Mouse (Mus musculus): ENCODE data around the gene Cckbr. TPM values are rescaled to one million over a fixed set of nuclear protein-coding genes. Genes with fewer than 3 reads are reported as not detected.
"Not testable (repeated sequence)": the region's sequence is repeated elsewhere in the genome, so short reads cannot be mapped to it uniquely, and the experiment has no call there.

Gene Cckbr
- polyA plus RNA-seq, 1 experiment, result not detected

DNA sequence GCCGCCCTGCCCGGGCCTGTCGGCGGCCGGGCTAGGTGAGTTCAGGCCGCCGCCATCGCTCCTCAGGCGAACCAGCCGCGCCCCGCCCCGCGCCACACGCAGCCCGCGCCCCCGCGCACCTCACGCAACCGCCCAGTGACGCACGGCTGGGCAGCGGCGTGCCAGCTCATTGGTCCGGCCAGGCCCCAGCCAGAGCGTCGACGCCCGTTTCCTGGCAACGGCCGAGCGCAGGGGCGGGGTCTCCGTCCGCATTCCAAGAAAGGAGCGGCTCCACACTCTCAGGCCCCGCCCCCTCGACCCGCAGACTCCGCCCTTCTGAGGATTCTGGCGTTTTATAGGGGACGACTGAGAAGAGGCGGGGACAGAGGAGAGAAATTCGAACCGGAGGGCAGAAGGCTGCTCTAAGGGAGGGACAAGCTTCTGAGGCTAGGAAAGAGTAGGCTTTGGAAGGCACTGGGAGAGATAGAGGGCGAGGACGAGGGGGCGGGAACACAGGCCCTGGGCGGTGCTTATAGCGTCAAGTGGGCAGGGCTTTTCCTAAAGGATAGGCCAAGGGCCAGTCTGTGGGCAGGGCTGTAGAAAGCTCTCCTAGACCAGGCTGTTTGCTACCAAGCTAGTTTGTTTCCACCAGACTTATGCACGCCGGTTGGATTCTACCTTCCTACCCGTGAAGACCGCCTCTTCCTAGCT is 25.5 kb upstream of the Cckbr start, which contains the start of gene Fam160a2:
TSS of gene Fam160a2 (minus strand) at position 120 of the 690 bp plus-strand sequence.
- Histone ChIP-seq H3K4me1 (ENCODE audit: control insufficient read depth) (peaks cover 26% of the 10 kb centered on the region), H3K27me3 (ENCODE audit: control insufficient read depth) (no peaks in the 10 kb centered on the region), H3K9me3 (ENCODE audit: control insufficient read depth, low read length) (no peaks in the 10 kb centered on the region), H3K36me3 (ENCODE audit: control insufficient read depth) (peaks cover 6% of the 10 kb centered on the region), H3K4me3 (replicated peaks) (peak within 1 kb of the TSS; percentile 94)
- TF ChIP-seq GATA1 (IDR thresholded peaks at IDR 0.05; ENCODE audit: low read length) (no peak), TAL1 (IDR thresholded peaks at IDR 0.05; ENCODE audit: low read length) (no peak)

DNA sequence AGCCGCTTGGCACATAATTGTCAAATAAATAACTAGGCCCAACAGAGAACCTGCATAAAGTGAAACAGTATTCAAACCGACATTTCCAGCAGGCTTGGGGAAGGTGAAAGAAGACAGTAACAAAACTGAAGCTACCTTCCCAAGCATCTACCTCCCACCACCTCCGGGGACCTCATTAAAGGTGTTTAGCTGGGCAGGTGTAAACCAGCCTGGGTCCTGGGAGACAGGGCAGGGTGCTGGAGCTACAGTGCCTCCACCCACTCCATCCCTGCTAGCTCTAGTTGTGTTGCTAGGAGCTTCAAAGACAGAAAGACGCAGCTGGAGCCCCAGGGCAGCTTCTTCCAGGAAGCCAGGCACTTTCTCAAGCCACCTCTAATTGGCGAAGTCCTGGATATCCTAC is 21.3 kb upstream of the Cckbr start, which contains the start of gene Cnga4:
TSS of gene Cnga4 (plus strand) at position 301 of the 400 bp plus-strand sequence.
- Histone ChIP-seq H3K4me3 (replicated peaks) (no peak within 1 kb of the TSS), H3K4me1 (ENCODE audit: control insufficient read depth) (peaks cover 14% of the 10 kb centered on the region), H3K9me3 (ENCODE audit: control insufficient read depth, low read length) (no peaks in the 10 kb centered on the region), H3K27me3 (ENCODE audit: control insufficient read depth) (no peaks in the 10 kb centered on the region), H3K36me3 (ENCODE audit: control insufficient read depth) (no peaks in the 10 kb centered on the region)
- TF ChIP-seq GATA1 (IDR thresholded peaks at IDR 0.05; ENCODE audit: low read length), result no peak
- TF ChIP-seq TAL1 (IDR thresholded peaks at IDR 0.05; ENCODE audit: low read length), result no peak

DNA sequence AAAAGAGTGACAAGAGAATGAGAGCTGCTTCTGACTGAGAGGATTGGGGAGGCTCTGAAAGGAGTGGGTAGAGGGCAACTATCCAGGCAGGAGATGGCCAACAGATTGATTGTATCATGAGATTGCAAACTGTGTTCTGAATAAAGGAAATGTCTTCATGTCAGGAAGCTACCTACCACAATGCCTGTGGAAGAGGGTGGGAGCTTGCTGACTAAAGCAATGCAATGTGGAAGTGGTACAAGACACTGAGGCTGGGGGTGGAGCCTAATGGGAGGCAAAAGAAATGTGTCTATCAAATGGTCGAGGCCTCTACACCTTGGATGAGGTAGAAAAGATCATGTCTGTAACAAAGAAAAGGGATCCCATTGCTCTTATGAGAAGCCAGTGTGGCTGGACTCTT is 19.2 kb upstream of the Cckbr start:
- no peaks in the 10 kb centered on the region for H3K36me3 ChIP-seq (ENCODE audit: control insufficient read depth)
- H3K9me3 ChIP-seq (ENCODE audit: control insufficient read depth, low read length), result no peaks in the 10 kb centered on the region
- no peaks in the 10 kb centered on the region for H3K4me1 ChIP-seq (ENCODE audit: control insufficient read depth)
- H3K27me3 ChIP-seq (ENCODE audit: control insufficient read depth), result no peaks in the 10 kb centered on the region
- TF ChIP-seq GATA1 (IDR thresholded peaks at IDR 0.05; ENCODE audit: low read length), result no peak
- TF ChIP-seq TAL1 (IDR thresholded peaks at IDR 0.05; ENCODE audit: low read length), result no peak
- no peak overlapping the region for H3K4me3 ChIP-seq (replicated peaks)

DNA sequence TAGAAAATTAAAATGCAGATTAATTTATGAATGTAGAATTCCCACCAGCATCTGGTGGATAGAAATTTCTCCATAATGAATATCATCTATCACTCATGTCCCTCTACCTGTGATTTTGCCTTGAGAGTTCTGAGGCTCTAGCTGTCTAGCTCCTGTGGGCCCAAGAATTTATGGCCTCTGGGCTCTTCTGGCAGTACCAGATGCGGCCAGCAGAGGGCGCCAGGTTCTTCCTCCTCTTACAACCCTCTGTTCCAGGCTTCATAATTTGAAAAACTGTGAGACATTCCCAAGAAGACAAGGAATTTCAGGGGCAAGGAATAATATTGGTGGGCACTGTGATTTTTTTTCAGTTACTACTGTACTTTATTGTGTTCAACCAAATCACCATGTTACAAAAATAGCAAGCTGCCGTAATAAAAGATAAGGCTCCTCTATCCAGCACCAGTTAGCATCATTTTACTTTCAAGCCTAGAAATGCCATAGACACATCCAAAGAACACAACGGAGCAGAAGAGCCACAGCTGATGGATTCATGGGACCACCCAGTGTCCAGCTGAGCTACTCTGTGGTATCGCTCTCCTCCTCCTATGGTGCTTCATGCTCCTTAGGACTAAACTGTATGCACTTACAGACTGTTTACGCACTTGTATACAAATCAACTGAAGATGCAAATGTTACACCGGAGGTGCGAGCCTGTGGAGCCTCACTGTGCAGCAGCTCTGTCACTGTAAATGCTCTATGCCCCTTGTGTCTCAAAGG is 13.5 kb upstream of the Cckbr start:
- not testable (repeated sequence) for H3K4me3 ChIP-seq (replicated peaks); H3K27me3 ChIP-seq (ENCODE audit: control insufficient read depth); H3K9me3 ChIP-seq (ENCODE audit: control insufficient read depth, low read length); H3K4me1 ChIP-seq (ENCODE audit: control insufficient read depth); H3K36me3 ChIP-seq (ENCODE audit: control insufficient read depth)

DNA sequence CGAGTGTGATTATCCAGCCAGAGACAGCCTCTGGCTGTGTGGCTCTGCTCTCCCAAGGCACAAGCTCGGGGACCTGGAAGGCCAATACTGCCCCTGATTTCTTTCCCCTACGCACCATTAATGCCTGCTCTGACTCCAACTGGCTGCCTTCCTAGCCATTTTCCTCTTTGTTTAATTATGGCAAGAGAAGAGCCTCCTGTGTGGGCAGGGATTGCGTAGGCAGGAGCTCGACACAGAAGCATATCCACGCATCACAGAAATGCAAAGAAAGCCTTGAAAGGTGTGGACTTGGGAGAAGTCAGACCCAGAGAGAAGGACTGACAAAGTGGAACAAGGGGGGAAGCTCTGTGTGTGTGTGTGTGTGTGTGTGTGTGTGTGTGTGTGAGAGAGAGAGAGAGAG is 11.1 kb upstream of the Cckbr start:
- Histone ChIP-seq H3K9me3 (ENCODE audit: control insufficient read depth, low read length) (no peaks in the 10 kb centered on the region), H3K36me3 (ENCODE audit: control insufficient read depth) (no peaks in the 10 kb centered on the region), H3K27me3 (ENCODE audit: control insufficient read depth) (no peaks in the 10 kb centered on the region), H3K4me1 (ENCODE audit: control insufficient read depth) (no peaks in the 10 kb centered on the region), H3K4me3 (replicated peaks) (no peak overlapping the region)
- no peak for TF ChIP-seq TAL1 (IDR thresholded peaks at IDR 0.05; ENCODE audit: low read length)
- TF ChIP-seq GATA1 (IDR thresholded peaks at IDR 0.05; ENCODE audit: low read length), result no peak

DNA sequence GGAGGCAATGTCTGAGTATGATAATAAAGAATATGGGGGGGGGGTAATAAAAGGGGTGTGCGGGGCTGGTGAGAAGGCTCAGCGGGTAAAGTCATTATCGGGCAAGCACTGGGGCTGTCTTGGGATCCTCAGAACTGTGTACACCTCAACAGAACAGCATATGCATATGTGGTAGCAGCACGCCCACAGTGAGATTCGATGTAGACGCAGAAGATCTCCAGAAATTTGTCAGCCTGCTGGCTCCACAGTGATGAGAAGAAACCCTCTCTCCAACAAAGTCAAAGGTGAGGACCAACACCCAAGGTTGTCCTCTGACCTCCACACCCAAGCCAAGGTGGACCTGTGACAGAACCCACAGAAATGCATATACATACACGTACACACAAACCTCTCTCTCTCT is 9.0 kb upstream of the Cckbr start:
- no peak for TF ChIP-seq TAL1 (IDR thresholded peaks at IDR 0.05; ENCODE audit: low read length)
- TF ChIP-seq GATA1 (IDR thresholded peaks at IDR 0.05; ENCODE audit: low read length), result no peak
- Histone ChIP-seq H3K9me3 (ENCODE audit: control insufficient read depth, low read length) (no peaks in the 10 kb centered on the region), H3K27me3 (ENCODE audit: control insufficient read depth) (no peaks in the 10 kb centered on the region), H3K4me3 (replicated peaks) (no peak overlapping the region), H3K36me3 (ENCODE audit: control insufficient read depth) (no peaks in the 10 kb centered on the region), H3K4me1 (ENCODE audit: control insufficient read depth) (no peaks in the 10 kb centered on the region)

DNA sequence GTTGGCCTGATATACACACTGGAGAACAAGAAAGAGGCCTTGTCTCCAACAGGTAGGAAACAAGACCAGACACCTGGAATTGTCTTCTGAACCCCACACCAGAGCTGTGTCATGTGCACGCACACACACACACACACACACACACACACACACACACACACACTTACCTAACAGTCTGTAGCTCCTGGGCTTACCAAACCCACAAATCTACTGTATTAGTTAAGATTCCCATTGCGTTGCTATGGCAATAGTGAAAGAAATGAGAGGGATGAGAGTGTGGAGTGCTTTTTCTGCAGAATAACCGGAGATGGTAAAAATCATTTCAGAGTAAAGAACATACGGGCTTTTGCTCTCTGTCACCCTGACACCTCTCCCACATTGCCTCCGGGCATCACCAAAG is 7.4 kb upstream of the Cckbr start:
- TF ChIP-seq GATA1 (IDR thresholded peaks at IDR 0.05; ENCODE audit: low read length) (no peak), TAL1 (IDR thresholded peaks at IDR 0.05; ENCODE audit: low read length) (no peak)
- Histone ChIP-seq H3K36me3 (ENCODE audit: control insufficient read depth) (no peaks in the 10 kb centered on the region), H3K4me1 (ENCODE audit: control insufficient read depth) (no peaks in the 10 kb centered on the region), H3K9me3 (ENCODE audit: control insufficient read depth, low read length) (no peaks in the 10 kb centered on the region), H3K4me3 (replicated peaks) (no peak overlapping the region), H3K27me3 (ENCODE audit: control insufficient read depth) (no peaks in the 10 kb centered on the region)

DNA sequence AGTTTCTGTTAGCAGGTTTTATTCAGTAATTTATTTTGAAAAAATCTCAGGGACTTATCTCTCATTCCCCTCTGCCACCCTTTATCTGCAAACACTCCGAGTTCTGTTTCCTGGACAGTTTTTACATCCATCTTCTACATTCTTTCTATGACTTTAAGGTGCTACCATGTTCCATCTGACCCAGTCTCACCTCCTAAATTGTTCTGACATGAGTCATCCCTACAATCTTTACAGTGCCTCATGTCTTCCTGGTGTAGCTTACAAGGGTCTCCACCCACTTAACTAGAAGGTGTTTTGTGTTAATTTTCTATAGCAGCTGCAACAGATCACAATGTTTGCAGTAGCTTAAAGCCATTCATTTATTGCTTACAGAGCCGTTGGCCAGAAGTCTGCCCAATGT is 4.6 kb upstream of the Cckbr start:
- TF ChIP-seq TAL1 (IDR thresholded peaks at IDR 0.05; ENCODE audit: low read length) (no peak), GATA1 (IDR thresholded peaks at IDR 0.05; ENCODE audit: low read length) (no peak)
- H3K9me3 ChIP-seq (ENCODE audit: control insufficient read depth, low read length), result no peaks in the 10 kb centered on the region
- no peaks in the 10 kb centered on the region for H3K4me1 ChIP-seq (ENCODE audit: control insufficient read depth)
- H3K27me3 ChIP-seq (ENCODE audit: control insufficient read depth), result peaks cover 23% of the 10 kb centered on the region
- no peak overlapping the region for H3K4me3 ChIP-seq (replicated peaks)
- H3K36me3 ChIP-seq (ENCODE audit: control insufficient read depth), result no peaks in the 10 kb centered on the region

DNA sequence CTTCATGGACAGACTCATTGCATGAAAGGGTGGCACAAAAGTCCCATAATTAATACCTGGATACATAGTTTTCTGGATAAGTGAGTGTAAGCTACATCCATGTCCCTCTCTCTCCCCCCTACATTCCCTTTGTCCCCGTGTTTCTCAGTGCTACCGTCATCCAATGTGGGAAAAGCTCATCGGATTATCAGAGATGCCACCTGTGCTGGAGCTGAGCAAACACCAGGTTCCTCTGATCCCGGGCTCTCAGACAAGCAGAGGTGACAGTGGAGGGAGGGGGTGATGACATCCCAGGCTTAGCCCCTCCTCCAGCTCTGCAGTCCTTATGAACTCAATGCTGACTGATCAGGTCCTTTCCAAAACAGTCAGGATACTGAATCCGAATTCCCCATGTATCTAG is 1.2 kb upstream of the Cckbr start:
- Histone ChIP-seq H3K4me1 (ENCODE audit: control insufficient read depth) (no peaks in the 10 kb centered on the region), H3K9me3 (ENCODE audit: control insufficient read depth, low read length) (no peaks in the 10 kb centered on the region), H3K36me3 (ENCODE audit: control insufficient read depth) (no peaks in the 10 kb centered on the region), H3K27me3 (ENCODE audit: control insufficient read depth) (peaks cover 39% of the 10 kb centered on the region), H3K4me3 (replicated peaks) (no peak overlapping the region)
- no peak for TF ChIP-seq TAL1 (IDR thresholded peaks at IDR 0.05; ENCODE audit: low read length)
- TF ChIP-seq GATA1 (IDR thresholded peaks at IDR 0.05; ENCODE audit: low read length), result no peak

All from erythroblast, embryonic 14.5 days (primary cell).